Mouse (Mus musculus) erythroblast, embryonic 14.5 days (primary cell): Measurements from ENCODE around the gene Abcb8.

Source experiments
- GATA1 ChIP-seq: IDR thresholded peaks from 2 replicates; pipeline ENCODE4 v1.6.1; 2012; ENCODE audit warnings: low read length, inconsistent platforms, mixed read lengths
- TAL1 ChIP-seq: IDR thresholded peaks from 3 replicates; pipeline ENCODE4 v1.6.1; 2012; ENCODE audit warnings: low read length, inconsistent platforms, mixed read lengths

GRCm38 (mm10) chr5:24392724-24393123 lies 739 bp upstream of the Abcb8 start:
- no peak for TF ChIP-seq GATA1
- TF ChIP-seq TAL1 = no peak
